Mouse (Mus musculus): Measurements from ENCODE around the gene Mdm2.

DNA sequence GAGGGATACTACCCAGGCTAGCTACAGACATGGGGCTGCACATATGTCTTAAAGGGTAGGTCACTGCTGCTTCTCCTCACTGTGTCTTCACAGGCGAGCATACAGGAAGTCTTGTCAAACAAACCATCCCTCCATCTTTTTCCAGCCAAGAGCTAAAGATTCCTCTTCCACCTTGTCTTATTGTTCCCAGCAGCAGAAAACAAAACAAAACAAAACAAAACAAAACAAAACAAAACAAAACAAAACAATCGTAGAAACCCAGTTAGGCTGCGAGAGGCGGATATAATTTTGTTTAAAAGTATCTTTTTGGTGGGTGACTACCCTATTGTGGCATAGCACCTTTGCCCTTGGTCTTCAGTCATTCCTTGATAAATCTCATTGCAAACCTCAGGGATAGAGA is 32.1 kb upstream of the Mdm2 start:
- no peak for TF ChIP-seq CTCF (IDR thresholded peaks at IDR 0.05; ENCODE audit: borderline replicate concordance, control insufficient read depth, extremely low read depth, insufficient read depth, low read length, poor library complexity)
- no peak for TF ChIP-seq POLR2A (IDR thresholded peaks at IDR 0.05; ENCODE audit: control insufficient read depth, extremely low read depth, insufficient read depth, low read length, poor library complexity)

Data from thymus, adult 2 months (tissue).